Mouse (Mus musculus) G1E (cell line): ENCODE measurements around the gene Actl11.

Source experiments
- CTCF ChIP-seq: IDR thresholded peaks from 2 replicates; pipeline ENCODE4 v1.5.1; 2012; ENCODE audit warnings: low read depth, low read length, inconsistent platforms, mixed read lengths
- GATA1 ChIP-seq: IDR thresholded peaks from 2 replicates; pipeline ENCODE4 v1.6.1; 2012; ENCODE audit warnings: borderline replicate concordance, low read length, inconsistent platforms, mixed read lengths
- POLR2AphosphoS5 ChIP-seq: IDR thresholded peaks from 2 replicates; pipeline ENCODE4 v1.6.1; 2012; ENCODE audit warnings: low read depth, low read length, inconsistent platforms; ENCODE audit not compliant: insufficient replicate concordance
- TAL1 ChIP-seq: conservative IDR thresholded peaks from 2 replicates; pipeline ENCODE4 v1.6.1; 2012; ENCODE audit warnings: low read depth, low read length, inconsistent platforms, mixed read lengths

DNA sequence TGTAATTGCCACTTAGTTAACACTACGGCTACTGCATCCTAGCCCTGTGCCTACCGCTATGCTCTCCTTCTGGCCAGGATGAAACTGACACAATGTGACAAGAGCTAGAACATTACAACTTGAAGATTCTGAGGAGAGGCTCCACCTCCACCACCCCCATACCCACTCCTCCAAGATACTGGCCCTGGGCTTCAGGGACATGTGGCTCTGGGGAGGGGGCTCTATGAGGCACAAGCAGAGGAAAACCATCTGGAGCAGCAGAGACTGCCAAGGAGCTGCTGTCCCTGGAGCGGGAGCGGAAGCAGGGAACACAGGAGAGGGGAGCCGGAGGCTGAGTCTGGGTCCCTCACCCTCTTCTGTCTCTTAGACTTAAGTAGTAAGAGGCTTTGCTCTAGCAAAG, 520 bp upstream of the Actl11 start:
- TF ChIP-seq TAL1 (no peak), CTCF (no peak), GATA1 (no peak), POLR2AphosphoS5 (no peak)
